Mouse (Mus musculus) thymus, postnatal 4 days (tissue): Measurements from ENCODE around the gene Cntnap5b.
A peak's percentile ranks its signal among the peaks of the same experiment; 100 is the strongest.

Experiments
- DNase-seq: peaks from one replicate; pipeline ENCODE4 v3.0.0; 2021

Cntnap5b gene

DNA sequence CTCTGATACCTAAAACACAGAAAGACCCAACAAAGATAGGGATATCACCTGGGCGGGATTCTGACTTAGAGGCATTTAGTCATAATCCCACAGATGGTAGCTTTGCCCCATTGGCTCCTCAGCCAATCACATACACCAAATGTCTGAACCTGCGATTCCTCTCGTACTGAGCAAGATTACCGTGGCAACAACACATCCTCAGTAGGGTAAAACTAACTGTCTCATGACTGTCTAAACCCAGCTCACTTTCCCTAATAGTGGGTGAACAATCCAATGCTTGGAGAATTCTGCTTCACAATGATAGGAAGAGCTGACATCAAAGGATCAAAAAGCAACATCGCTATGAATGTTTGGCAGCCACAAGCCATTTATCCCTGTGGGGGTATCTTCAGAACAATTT is 407.5 kb downstream of the Cntnap5b start:
- DNase-seq, result peak; percentile 47

DNA sequence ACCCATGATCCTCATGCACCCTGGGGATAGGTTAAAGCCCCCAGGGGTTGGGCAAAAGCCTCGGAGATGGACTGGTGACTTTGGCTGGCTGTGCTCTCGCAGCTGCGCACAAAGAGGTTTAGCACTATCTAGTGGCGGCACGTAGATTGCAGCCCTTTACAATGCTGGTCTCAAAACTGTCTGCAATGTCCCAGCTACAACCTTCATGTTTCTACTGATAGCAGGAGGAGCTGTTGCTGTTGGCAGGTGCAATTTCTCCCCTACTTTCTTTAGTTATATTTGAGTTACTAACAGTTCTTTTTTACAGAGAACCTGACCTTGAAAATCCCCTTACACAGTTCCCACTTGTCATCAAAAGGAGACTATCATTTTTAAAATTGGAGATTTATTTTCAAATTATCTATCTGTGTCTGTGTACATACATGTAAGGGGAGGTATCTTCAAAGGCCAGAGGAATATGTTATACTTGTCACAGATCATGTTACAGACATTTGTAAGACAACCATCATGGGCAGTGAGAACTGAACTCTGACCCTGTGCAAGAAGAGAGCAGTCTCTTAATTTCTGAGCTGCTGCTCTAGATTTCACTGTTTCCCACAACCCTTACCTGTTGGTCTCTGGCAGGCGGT is 459.5 kb downstream of the Cntnap5b start:
- no peak for DNase-seq

DNA sequence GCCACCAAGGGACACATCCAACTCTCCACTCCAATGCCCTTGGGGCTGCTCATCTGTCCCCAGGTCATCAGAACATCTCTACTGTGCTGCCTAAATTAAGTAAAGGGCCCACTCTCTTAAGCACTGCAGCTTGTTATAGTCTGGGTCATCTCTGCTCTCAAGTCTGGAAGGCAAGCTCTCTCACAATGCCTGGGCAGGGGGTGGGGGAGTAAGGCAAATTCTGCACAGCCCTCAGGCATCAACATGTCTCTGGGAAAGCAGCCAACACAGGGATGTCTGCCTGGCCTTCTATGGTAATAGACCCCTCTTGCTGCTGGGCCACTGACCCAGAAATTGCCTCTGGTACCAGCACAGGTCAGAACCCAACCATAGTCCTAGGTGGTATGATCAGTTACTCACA is 479.4 kb downstream of the Cntnap5b start:
- no peak for DNase-seq

DNA sequence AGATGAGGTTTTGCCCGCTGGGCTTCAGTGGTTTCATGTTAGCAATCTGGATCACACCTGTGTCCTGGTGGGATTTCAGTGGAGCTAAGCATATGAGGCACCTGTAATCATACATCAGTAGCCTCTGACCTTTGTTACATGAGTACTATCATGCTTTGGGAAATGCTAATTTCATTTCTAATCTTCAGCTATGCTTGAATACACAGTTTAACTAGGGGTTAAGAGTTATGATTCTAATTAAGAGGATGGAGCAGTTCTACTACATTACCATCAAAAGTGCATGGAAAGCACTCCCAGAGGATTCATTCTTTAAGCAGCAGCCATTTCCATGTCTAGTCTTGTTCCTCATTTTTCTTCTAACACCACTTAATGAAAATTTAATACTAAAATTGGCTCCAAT is 538.1 kb downstream of the Cntnap5b start:
- no peak for DNase-seq

DNA sequence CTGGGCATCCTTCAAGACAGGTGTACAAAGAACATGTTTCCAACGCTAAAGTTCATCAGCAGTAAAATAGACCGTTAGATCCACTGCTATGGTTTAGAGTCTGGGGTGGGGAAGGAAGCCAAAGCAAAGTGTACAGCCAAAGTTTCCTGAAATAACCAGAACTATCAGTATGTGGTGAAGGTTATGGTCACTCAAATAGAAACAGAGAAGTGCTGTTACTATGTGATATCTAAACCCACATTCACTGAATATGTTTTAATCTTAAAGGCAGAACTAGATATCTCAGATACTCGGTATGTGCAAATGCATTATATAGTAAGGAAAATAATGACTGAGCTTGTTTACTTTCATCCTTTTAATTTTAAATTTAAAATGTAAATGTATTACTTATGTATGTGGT is 558.5 kb downstream of the Cntnap5b start:
- no peak for DNase-seq

DNA sequence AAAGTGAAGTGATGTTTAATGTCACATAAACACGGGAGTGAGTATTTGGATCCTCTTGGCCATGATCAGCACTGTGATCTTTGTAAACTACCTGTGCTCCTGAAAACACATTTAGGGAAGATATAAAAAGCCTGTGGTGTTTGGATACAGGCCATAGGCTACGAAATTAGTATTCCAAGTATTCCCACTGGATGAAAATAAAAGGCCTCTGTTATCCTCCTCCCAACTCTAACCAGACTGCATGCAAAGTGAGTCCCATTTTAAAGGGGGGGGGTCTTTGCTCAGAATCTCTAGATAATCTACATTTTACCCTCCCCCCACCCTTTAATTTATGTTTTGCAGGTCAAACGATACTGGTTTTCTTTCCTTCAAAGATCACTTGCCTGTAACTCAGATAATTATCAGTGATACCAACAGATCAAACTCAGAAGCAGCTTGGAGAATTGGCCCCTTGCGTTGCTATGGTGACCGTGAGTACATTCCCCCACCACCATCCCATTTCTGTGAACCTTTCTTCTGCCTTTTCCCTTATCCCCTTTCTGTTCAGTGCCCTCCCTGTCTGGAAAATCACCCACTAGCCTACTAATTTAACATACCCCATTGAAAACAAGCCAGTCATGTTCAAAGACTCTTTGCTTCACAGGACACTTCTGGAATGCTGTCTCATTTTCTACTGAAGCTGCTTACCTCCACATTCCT is 597.0 kb downstream of the Cntnap5b start:
- DNase-seq, result no peak

DNA sequence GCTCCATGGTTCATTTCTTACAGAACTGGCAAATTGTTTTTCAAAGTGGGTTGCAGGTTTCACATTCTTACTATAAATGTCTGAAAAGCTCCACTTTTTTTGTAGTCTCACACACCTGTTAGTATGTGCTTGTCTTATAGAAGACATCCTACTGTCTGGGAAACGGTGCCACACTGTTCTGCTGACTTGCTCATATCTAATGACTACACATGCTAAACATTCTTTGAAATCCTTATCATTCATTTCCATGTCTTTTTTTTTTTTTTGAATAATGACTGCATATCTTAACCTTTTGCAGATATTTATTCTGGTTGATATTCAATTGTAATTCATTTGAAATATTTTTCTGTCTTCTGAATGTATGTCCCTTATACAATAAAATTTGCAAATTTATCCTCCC is 613.7 kb downstream of the Cntnap5b start:
- DNase-seq, result no peak

DNA sequence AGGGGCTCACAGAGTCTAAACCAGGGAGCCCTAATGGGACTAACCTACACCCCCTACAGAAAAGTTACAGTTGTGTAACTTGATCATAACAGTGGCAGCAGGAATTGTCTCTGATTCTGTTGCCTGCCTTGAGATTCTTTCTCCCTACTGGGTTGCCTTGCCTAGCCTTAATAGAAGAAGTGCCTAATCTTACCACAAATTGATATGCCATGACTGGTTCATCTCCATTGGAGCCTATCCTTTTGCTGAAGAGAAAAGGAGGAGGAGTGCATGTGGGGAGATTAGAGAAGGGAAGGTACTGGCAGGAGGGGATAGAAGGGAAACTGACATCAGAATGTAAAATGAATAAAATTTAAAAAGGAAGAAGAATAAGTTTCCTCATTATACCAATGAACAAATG is 621.5 kb downstream of the Cntnap5b start:
- no peak for DNase-seq

DNA sequence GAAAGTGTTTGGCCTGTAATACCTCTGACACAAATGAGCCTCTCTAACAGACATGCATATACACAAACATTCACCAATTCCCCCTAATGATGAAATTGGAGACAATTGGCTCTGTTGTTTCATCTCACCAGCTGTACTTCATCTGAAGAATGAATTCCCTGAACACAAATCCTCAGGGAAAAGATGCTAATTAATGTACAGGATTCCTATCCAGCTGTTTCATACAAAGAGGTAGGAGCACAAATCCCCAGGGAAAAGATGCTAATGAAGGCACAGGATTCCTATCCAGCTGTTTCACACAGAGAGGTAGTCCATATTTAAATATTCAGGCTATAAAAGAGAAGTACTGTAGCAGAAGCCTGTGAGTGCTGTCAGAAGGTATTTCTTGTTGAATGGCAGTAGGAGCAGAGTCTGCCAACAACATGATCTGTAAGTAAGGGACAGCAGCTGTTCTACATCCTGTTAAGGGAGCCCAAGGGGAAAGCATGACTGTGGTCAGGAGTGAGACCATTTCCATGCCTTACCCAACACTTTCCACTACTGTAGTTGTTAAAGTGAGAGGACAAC is 644.2 kb downstream of the Cntnap5b start:
- no peak for DNase-seq

DNA sequence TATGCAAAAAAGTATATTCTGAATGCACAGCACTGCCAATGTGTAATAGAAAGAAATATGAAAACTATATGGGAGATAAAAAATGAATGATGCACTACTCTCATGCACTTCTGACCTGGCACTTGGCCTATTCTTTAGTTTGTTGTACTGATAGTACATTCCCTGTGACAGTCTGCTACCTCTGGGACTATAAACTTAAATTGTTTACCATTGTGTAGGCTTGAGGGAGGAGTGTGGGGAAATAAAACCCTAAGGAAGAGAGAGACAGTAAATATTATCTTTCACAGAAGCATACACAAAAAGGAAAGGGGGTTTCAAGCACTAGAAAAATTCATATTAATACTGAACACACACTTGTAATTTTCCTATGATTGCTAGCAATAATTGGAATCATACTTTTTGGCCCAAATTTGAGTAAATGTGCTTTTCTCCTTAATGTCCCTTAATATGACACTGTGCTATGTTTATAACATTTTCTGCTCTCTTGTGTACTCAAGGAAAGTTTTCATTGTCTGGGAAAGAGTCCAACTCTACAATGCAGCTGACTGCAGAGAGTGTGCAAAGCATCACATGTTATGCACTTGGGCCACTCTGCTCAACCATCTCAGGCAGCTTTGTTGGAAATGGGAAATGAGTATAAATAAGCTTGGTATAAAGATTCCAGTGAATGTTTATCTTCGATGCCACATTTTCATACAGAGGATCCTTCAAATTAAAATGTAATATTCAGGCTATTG is 657.6 kb downstream of the Cntnap5b start:
- no peak for DNase-seq

DNA sequence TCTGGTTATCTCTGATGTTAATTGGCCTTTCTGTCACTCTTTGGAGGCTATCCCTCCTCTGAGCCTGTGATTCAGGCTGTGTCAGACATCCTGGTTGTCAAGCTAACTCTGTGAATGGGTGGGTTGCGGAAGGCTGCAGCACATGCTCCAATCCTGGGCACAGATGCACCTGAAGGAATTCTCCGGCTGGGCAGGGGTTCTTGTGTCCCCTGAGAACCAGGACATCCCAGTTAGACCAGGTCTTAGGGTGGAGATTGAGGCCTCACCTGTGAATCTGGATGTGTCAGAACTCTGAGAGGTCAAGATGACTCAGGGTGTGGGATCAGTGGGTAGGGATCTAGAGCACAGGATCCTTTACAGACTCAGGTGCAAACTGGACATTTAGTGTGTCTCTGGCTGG is 691.3 kb downstream of the Cntnap5b start:
- DNase-seq, result no peak

DNA sequence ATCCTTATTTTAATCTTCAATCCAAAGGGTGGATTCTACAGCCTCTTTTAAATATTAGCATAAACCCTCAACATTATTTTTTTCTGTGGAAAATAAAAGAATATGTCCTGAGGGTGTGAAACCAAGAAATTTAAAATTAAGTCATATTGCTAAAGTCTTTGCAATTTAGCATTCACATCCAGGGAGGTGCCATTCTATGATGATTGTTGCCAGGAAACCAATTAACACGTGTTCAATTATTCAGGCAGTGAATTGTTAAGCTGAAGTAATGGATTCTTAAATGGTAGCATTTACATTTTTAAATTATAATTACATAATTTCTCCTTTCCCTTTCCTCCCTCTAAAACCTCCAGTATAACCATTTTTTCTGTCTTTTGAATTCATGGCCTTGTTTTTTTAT is 692.7 kb downstream of the Cntnap5b start:
- no peak for DNase-seq

DNA sequence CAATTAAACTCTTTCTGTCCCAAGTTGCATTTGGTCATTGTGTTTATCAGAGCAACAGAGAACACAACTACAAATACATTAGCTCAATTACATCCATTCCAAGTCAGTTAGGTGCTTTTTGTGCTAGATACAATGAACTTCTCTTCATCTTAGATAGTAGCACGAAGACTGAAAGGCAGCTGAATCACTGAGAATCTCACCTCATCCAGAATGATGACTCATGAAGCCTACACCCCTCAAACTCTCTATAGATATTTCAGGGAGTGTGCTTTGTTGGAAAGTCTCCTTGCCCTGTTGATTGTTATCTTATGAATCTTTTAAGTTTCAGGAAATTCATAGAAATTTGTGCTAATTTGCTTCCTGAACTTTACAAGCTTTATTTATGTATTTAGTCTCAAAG is 695.0 kb downstream of the Cntnap5b start:
- DNase-seq, result no peak

DNA sequence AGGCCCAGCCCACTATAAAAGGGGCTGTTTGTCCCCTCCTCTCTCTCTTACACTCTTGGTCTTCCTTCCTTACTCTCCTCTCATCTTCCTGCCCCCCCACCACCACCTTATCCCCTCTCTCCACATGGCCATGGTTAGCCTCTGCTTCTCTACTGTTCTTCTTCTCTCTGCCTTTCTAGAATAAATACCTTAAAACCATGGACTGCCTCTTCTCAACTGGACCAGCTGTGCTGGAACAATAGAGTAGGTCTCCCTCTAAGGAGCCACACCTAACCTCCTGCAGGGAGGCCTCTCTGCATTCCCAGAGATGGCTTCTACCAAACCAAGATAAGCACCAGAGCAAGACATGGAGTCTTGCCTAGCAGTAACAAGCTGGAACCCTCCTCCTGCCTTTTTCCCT is 737.3 kb downstream of the Cntnap5b start:
- no peak for DNase-seq
